Mouse (Mus musculus): Measurements from ENCODE around the gene Islr.

Gene Islr

DNA sequence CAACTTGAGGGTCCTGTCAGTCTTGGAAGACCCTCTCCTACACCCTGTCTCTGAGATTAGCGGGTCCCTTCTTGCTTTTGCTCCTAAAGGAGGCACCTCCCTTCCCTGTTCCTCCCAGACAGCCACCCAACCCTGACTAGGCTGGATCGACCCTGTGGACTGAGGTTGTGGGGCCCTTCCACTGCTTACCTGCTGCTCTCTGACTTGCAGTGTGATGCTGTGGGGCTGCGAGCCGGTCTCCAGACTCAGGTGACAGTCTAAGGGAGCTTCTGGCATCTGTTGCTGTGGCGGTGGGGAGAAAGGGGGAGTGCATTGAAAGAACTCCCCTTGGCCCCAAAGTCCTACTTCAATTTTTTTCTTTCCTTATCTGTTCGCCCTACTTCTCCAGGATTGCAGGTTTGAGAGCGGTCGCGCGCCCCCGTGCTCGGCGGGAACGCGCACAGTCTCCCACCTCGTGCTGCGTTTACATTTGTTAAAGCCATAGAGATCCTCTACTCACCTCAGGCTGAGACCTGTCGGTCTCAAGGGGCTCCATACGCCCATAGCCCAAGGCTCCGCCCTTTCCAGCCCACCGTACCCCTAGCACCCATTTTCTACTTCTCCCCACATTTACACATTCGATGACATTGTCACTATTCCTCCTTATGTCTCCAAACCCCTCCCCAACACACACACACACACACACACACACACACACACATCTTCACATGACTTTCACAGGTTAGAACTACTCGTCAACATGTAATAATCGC, 2.8 kb downstream of the Islr start:
- Histone ChIP-seq H3K27me3 (ENCODE audit: insufficient read depth, low read length) (peaks cover 77% of the 10 kb centered on the region), H3K9me3 (ENCODE audit: low read length) (peaks cover 14% of the 10 kb centered on the region), H3K4me1 (replicated peaks; ENCODE audit: low read depth, low read length) (peaks cover 84% of the 10 kb centered on the region), H3K36me3 (ENCODE audit: insufficient read depth, low read length) (no peaks in the 10 kb centered on the region), H3K4me3 (replicated peaks; ENCODE audit: low read length) (peak overlapping the region; percentile 50)
- TF ChIP-seq POU5F1 (IDR thresholded peaks at IDR 0.05; ENCODE audit: borderline replicate concordance, low read length) (no peak), NANOG (IDR thresholded peaks at IDR 0.05; ENCODE audit: borderline replicate concordance, low read length) (no peak)

DNA sequence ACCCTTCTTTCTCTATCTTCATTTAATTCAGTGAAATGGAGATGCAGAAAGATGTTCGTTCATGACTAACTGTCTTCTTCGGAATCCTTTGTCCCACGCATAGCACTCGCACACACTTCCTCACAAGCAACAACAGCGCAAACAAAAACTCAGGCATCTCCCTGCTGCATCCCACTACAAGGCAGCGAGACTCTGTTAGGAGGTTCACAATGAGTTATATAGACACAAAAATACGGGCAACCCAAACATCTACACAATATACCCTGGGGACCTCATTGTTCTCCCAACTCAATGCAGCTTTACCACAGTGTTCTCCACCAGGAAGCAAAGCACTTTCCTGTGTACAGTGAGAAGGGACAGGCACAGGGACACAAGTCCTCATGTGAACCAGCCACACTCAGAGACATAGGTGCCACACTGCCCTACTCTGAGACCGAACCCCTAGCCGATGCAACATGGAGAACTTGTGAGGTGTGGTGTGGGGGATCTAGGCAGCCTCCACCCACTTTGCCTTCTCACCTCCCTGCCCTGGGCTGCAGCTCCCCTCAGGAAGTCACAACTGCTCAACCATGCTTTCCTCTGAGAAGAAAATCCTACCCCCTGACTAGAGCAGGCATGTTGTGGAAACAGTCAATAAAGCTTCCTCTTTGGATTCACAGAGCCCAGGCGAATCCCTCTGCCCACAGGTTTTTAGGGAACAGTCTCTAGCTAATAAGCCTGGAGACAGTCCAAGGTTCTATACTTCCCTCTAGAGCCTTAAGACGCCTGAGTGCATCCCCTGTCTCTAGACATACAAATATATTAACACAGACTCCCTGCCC, 3.6 kb downstream of the Islr start:
- Histone ChIP-seq H3K4me3 (replicated peaks; ENCODE audit: low read length) (peak overlapping the region; percentile 50), H3K4me1 (replicated peaks; ENCODE audit: low read depth, low read length) (peaks cover 92% of the 10 kb centered on the region), H3K36me3 (ENCODE audit: insufficient read depth, low read length) (no peaks in the 10 kb centered on the region), H3K27me3 (ENCODE audit: insufficient read depth, low read length) (peaks cover 85% of the 10 kb centered on the region), H3K9me3 (ENCODE audit: low read length) (peaks cover 14% of the 10 kb centered on the region)
- TF ChIP-seq POU5F1 (IDR thresholded peaks at IDR 0.05; ENCODE audit: borderline replicate concordance, low read length): no peak

DNA sequence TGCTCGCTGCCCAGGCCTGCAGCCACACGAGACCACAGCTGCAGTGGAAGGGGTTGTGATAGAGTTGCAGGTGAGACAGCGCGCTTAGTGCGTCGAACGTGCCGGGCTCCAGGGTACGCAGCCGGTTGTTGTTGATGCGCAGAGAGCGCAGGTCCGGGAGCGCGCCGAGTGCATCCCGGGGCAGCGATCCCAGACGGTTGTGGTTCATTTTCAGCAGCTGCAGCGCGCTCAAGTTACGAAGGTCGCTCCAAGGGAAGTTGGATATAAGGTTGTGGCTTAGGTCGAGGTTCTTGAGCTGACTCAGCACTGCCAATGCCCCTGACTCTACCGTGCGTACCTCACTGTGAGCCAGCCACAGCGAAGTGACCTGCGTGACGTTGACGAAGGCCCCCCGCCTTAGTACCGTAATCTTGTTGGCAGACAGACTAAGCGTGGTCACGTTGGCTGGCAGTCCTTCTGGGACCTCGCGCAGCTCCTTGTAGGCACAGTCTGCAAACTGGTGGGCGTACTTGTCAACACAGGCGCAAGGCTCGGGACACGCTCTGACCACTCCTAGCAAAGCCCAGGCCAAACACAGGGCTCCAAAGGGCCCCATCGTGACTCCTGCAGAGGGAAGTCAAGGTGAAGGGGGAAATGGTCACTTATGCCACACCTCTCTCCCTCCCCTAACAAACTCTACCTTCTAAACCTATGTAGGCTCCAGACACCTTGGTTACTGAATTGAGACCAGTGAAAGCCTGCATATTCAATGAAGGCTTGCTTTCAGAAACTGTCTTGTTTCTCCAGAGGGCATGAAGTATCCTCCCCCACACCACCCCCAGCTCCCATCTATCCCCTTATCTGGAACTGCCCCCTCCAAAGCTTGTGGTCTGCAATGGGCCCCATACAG, 4.5 kb downstream of the Islr start:
- H3K4me3 ChIP-seq (replicated peaks; ENCODE audit: low read length): peak overlapping the region; percentile 70
- H3K9me3 ChIP-seq (ENCODE audit: low read length): peaks cover 14% of the 10 kb centered on the region
- H3K27me3 ChIP-seq (ENCODE audit: insufficient read depth, low read length): peaks cover 93% of the 10 kb centered on the region
- no peaks in the 10 kb centered on the region for H3K36me3 ChIP-seq (ENCODE audit: insufficient read depth, low read length)
- TF ChIP-seq POU5F1 (IDR thresholded peaks at IDR 0.05; ENCODE audit: borderline replicate concordance, low read length) (no peak), NANOG (IDR thresholded peaks at IDR 0.05; ENCODE audit: borderline replicate concordance, low read length) (no peak), CTCF (conservative IDR thresholded peaks at IDR 0.05; ENCODE audit: low read length) (no peak)
- peaks cover 93% of the 10 kb centered on the region for H3K4me1 ChIP-seq (replicated peaks; ENCODE audit: low read depth, low read length)

DNA sequence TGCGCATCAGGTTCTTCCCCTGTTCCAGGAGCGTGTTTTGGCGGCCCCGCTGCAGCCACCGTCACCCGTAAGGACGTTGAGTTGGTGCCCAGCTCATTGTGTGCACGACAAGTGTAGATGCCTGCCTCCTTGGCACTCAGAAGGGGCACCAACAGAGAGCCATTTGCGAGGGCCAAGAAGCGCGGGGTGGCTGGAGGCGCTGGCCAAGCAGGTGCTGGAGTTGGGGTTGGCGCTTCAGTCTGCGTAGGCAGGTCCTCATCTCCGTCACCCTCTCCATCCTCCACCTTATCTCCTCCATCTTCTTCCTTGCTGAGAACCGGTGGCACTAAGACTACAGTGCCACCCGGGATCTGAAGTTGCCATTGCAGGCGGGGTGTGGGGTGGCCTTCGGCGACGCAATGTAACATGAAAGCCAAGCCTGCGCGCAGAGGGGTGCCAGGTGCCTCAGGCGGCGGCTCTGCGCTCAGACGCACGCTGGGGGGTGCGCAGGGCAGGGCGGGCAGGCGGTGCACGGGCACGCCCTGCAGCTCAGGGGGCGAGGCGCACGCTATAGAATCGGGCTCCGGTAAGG, 5.2 kb downstream of the Islr start:
- TF ChIP-seq POU5F1 (IDR thresholded peaks at IDR 0.05; ENCODE audit: borderline replicate concordance, low read length) (no peak; the same call in 1 of the 2 replicates), NANOG (IDR thresholded peaks at IDR 0.05; ENCODE audit: borderline replicate concordance, low read length) (no peak; the same call in 1 of the 2 replicates)
- Histone ChIP-seq H3K4me3 (replicated peaks; ENCODE audit: low read length) (peak overlapping the region; percentile 70), H3K36me3 (ENCODE audit: insufficient read depth, low read length) (no peaks in the 10 kb centered on the region), H3K27me3 (ENCODE audit: insufficient read depth, low read length) (peaks cover 99% of the 10 kb centered on the region), H3K9me3 (ENCODE audit: low read length) (peaks cover 14% of the 10 kb centered on the region), H3K4me1 (replicated peaks; ENCODE audit: low read depth, low read length) (peaks cover 97% of the 10 kb centered on the region)

DNA sequence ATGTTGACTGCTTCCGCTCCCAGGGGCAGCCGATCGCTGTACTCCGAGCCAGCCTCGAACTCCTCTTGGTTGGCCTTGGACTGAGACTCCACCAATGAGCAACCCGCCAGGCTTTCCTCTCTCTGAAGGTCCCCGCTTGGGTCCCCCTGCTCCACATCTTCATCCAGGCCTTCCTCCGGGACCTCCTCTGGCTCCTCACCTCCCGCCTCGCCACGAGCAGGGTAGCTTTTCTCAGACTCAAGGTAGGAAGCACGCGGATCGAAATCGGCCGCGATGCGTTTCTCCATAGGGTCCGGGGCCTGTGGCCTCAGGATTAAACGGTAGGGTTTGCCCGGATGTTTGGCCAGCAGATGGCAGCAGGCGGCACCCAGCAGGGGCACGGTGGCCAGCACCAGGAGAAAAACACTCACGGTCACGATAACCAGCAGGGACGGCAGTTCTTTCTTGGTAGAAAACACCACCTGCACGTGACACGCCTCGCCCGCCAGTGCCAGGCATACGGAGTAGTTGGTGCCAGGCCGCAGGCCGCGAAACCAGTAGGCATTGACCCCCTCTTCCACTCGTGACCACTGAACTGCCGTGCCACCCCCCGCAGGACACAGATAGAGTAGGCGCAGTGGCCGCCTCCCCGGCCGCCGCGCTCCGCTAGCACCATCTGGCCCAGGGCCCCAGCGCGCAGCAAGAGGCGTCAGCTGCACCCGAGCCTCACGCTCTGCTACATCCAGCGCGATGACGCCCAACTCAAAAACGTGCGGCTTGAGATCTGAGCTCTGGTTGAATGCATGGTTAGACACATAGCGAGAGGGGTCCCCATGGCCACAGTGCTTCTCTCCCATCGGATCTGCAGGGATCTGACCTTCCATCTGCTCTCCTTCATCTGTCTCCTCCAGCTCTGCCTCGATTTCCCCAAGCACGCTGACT, 6.1 kb downstream of the Islr start:
- peaks cover 99% of the 10 kb centered on the region for H3K27me3 ChIP-seq (ENCODE audit: insufficient read depth, low read length)

DNA sequence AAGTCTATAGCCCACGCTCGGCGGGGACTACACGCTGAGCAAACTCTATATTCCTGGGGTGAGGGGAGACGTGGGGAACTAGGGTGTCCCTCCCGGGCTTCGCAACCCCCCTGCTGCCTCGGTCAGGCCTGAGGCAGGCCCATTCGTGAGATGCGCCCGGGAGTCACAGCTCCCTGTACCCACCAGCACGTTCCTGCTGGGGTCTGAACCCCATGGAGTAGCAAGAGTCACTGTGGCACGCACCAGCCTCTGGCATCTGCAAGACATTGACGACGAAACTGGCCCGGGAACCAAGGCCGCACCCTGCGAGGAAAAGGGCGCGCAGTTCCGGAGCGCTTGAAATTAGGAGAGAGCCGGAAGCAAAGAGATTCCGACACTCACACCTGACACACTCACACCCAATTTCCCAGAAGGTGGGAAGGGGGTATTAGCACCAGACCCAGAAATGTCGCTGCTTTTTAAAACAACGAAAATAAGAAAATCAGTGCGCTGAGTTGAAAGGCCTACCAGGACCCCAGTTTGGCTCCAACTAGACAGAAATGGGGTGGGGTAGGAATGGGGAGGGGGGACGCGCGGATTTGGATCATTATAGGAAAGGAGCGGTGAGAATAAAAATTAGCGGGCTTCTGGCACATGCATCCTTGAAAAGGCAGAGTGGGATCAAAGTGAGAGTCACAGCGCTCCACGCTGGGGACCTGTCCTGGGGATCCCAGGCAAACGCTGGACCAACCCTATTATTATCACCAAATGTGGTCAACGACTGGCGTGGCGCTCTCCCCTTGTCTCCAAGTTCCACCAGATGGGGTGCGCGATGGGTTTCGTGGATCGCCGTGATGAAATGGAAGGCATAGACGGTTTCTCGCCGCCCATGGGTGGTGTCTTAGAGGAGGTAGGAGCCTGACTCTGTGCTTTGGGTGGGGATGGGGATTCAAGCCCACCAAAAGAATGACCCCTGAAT, 7.2 kb downstream of the Islr start:
- TF ChIP-seq POU5F1 (IDR thresholded peaks at IDR 0.05; ENCODE audit: borderline replicate concordance, low read length) (no peak), CTCF (conservative IDR thresholded peaks at IDR 0.05; ENCODE audit: low read length) (no peak), NANOG (IDR thresholded peaks at IDR 0.05; ENCODE audit: borderline replicate concordance, low read length) (no peak)
- H3K9me3 ChIP-seq (ENCODE audit: low read length): no peaks in the 10 kb centered on the region
- H3K27me3 ChIP-seq (ENCODE audit: insufficient read depth, low read length): peaks cover 90% of the 10 kb centered on the region
- H3K36me3 ChIP-seq (ENCODE audit: insufficient read depth, low read length): no peaks in the 10 kb centered on the region
- H3K4me1 ChIP-seq (replicated peaks; ENCODE audit: low read depth, low read length): peaks cover 85% of the 10 kb centered on the region
- H3K4me3 ChIP-seq (replicated peaks; ENCODE audit: low read length): peak overlapping the region; percentile 70

More for the DNA sequence above, 6.1 kb downstream of the Islr start:
- peak overlapping the region; percentile 70 for H3K4me3 ChIP-seq (replicated peaks; ENCODE audit: low read length)
- no peaks in the 10 kb centered on the region for H3K36me3 ChIP-seq (ENCODE audit: insufficient read depth, low read length)
- H3K9me3 ChIP-seq (ENCODE audit: low read length): peaks cover 9% of the 10 kb centered on the region
- peaks cover 97% of the 10 kb centered on the region for H3K4me1 ChIP-seq (replicated peaks; ENCODE audit: low read depth, low read length)
- TF ChIP-seq POU5F1 (IDR thresholded peaks at IDR 0.05; ENCODE audit: borderline replicate concordance, low read length) (no peak), CTCF (conservative IDR thresholded peaks at IDR 0.05; ENCODE audit: low read length) (0 out of 2 replicates have a peak, but pooled peaks have one; percentile 5)
